Mouse (Mus musculus) A20 (cell line): Measurements from ENCODE around the gene Zfhx3.

Source experiments
- DNase-seq: peaks from one replicate; pipeline ENCODE4 v3.0.0-alpha.2; 2011; ENCODE audit warnings: low read depth, low spot score

The Zfhx3 gene

GRCm38 (mm10) chr8:108440476-108440875 is 498.0 kb downstream of the Zfhx3 start:
- DNase-seq: no peak

GRCm38 (mm10) chr8:108450847-108451246 is 508.4 kb downstream of the Zfhx3 start:
- DNase-seq: no peak

- no peak for DNase-seq
Measured at GRCm38 (mm10) chr8:108454561-108455311, 512.3 kb downstream of the Zfhx3 start.

GRCm38 (mm10) chr8:108466653-108467052 is 524.2 kb downstream of the Zfhx3 start:
- DNase-seq: no peak

- DNase-seq: no peak
Measured at GRCm38 (mm10) chr8:108467172-108468035, 525.0 kb downstream of the Zfhx3 start.

GRCm38 (mm10) chr8:108470269-108470668 is 527.8 kb downstream of the Zfhx3 start:
- DNase-seq: no peak

- DNase-seq: no peak
Measured at GRCm38 (mm10) chr8:108474556-108474955, 532.1 kb downstream of the Zfhx3 start.

- DNase-seq: no peak
Measured at GRCm38 (mm10) chr8:108478131-108478530, 535.7 kb downstream of the Zfhx3 start.

- no peak for DNase-seq
Measured at GRCm38 (mm10) chr8:108480141-108480540, 537.7 kb downstream of the Zfhx3 start.

- no peak for DNase-seq
Measured at GRCm38 (mm10) chr8:108481167-108481815, 538.8 kb downstream of the Zfhx3 start.

- DNase-seq: no peak
Measured at GRCm38 (mm10) chr8:108496101-108496500, 553.7 kb downstream of the Zfhx3 start.

- no peak for DNase-seq
Measured at GRCm38 (mm10) chr8:108506779-108507178, 564.3 kb downstream of the Zfhx3 start.

- no peak for DNase-seq
Measured at GRCm38 (mm10) chr8:108507769-108508168, 565.3 kb downstream of the Zfhx3 start.

- DNase-seq: no peak
Measured at GRCm38 (mm10) chr8:108510641-108511325, 568.3 kb downstream of the Zfhx3 start.

- no peak for DNase-seq
Measured at GRCm38 (mm10) chr8:108518116-108518515, 575.7 kb downstream of the Zfhx3 start.

- no peak for DNase-seq
Measured at GRCm38 (mm10) chr8:108522050-108522449, 579.6 kb downstream of the Zfhx3 start.

- no peak for DNase-seq
Measured at GRCm38 (mm10) chr8:108529421-108529820, 587.0 kb downstream of the Zfhx3 start.

GRCm38 (mm10) chr8:108535121-108535876 is 592.9 kb downstream of the Zfhx3 start:
- no peak for DNase-seq

- DNase-seq: no peak
Measured at GRCm38 (mm10) chr8:108536186-108536585, 593.7 kb downstream of the Zfhx3 start.

GRCm38 (mm10) chr8:108536911-108537351 is 594.5 kb downstream of the Zfhx3 start:
- DNase-seq: no peak
